14 mouse cellular contexts compared by ENCODE assay signal in the genomic region with DNA sequence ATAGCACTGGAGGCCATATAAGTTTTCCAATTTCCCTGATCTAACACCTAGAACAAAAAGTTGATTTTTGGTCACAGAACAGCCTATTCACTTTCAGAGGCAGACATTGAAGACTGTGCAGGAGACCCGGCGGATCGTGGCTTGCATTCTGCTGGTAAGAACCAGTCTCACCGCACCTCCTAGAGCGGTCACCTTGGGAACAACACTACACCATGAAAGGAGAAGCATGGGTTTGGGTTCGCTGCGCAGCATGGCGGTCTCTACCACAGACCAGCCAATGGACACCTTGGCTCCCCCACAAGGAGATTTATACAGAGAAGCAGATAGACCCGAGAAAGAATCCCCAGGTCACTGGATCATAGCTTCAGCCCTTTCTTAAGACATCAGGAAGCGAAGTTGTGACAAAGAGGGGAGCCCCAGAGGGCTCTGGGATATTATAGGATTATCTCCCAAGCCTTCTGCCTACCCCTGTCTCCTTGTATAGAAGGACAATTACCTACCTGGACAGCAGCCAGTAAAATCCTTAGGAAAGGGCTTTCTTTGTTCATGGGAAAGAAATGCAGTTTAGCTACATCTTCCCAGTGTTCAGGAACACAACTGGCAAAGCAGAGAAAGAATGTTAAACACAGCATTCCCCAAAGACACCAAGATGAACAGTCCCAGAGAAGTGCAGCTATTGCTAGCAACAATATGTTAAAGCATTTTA.
DNase-seq lines count a peak whose midpoint lies in the region; ATAC-seq and TF ChIP-seq lines count a peak whose summit lies in the region.
"Had no signal": no experiment of that assay in that cellular context is flagged by ENCODE, and none has a peak within 500 bp of the region (broad histone marks: within the 10 kb centered on the region; RNA-seq: fewer than 3 reads in every experiment).

No protein-coding gene starts in this region.

- DNase-seq in liver, embryonic 11.5 days (ENCODE audit: low spot score) = no peak
- DNase-seq in liver, postnatal 0 days = no peak
- DNase-seq in ZHBTc4 (ENCODE audit: low read depth, low spot score) = peak; percentile 58
- DNase-seq in embryonic facial prominence, embryonic 14.5 days (ENCODE audit: low spot score) = peak; percentile 79
- DNase-seq in layer of hippocampus, adult 18-20 months (ENCODE audit: low spot score in 2 of 2) = no peak
- DNase-seq: cerebellum, adult 18-20 months; heart, postnatal 10 days; kidney, adult 9 months; liver, embryonic 13.5 days; thymus, adult 18-20 months had no signal

- no peaks in the 10 kb centered on the region for H3K9me3 ChIP-seq in liver, embryonic 11.5 days (ENCODE audit: control insufficient read depth, low read length)
- no peaks in the 10 kb centered on the region for H3K9me3 ChIP-seq in liver, postnatal 0 days (ENCODE audit: low read length)
- no peaks in the 10 kb centered on the region for H3K9me3 ChIP-seq in embryonic facial prominence, embryonic 14.5 days (ENCODE audit: control insufficient read depth, low read length)
- H3K9me3 ChIP-seq in midbrain, embryonic 13.5 days = no peaks in the 10 kb centered on the region
- H3K9me3 ChIP-seq: liver, embryonic 13.5 days had no signal

- 89% methylated on average over 10 of the region's 10 CpGs for WGBS in liver, embryonic 11.5 days
- 82% methylated on average over 10 of the region's 10 CpGs for WGBS in liver, postnatal 0 days (ENCODE audit: insufficient replicate concordance)
- WGBS in embryonic facial prominence, embryonic 14.5 days = 82% methylated on average over 10 of the region's 10 CpGs
- 73% methylated on average over 10 of the region's 10 CpGs for WGBS in midbrain, embryonic 13.5 days

- no peaks in the 10 kb centered on the region for H3K4me1 ChIP-seq in liver, embryonic 11.5 days (replicated peaks; ENCODE audit: control insufficient read depth, insufficient read depth, low read length)
- no peaks in the 10 kb centered on the region for H3K4me1 ChIP-seq in liver, postnatal 0 days (ENCODE audit: insufficient read depth)
- H3K4me1 ChIP-seq in embryonic facial prominence, embryonic 14.5 days (ENCODE audit: control insufficient read depth, insufficient read depth, low read length) = peaks cover 30% of the 10 kb centered on the region
- peaks cover 64% of the 10 kb centered on the region for H3K4me1 ChIP-seq in midbrain, embryonic 13.5 days (replicated peaks)
- H3K4me1 ChIP-seq: liver, embryonic 13.5 days had no signal

- peak overlapping the region; percentile 43; the same call in 1 of the 2 replicates for H3K27ac ChIP-seq in liver, embryonic 11.5 days (ENCODE audit: low read depth, low read length)
- no peak overlapping the region for H3K27ac ChIP-seq in liver, postnatal 0 days (ENCODE audit: low read depth)
- peak overlapping the region; percentile 53 for H3K27ac ChIP-seq in embryonic facial prominence, embryonic 14.5 days (replicated peaks; ENCODE audit: low read depth, low read length)
- peak overlapping the region; percentile 26; the same call in 1 of the 2 replicates for H3K27ac ChIP-seq in midbrain, embryonic 13.5 days
- H3K27ac ChIP-seq: layer of hippocampus, adult 2 months; liver, embryonic 13.5 days; macrophage had no signal

- H3K9ac ChIP-seq in liver, embryonic 11.5 days (ENCODE audit: low read depth, low read length) = no peak overlapping the region
- H3K9ac ChIP-seq in liver, postnatal 0 days (replicated peaks) = no peak overlapping the region
- no peak overlapping the region for H3K9ac ChIP-seq in embryonic facial prominence, embryonic 14.5 days (ENCODE audit: low read depth, low read length)
- H3K9ac ChIP-seq in midbrain, embryonic 13.5 days (replicated peaks) = no peak overlapping the region
- H3K9ac ChIP-seq: liver, embryonic 13.5 days had no signal

- ATAC-seq in liver, embryonic 11.5 days (replicated peaks; ENCODE audit: low FRiP score) = no peak
- ATAC-seq in liver, postnatal 0 days = no peak
- ATAC-seq in embryonic facial prominence, embryonic 14.5 days (ENCODE audit: low read depth) = peak; percentile 23; the same call in 1 of the 2 replicates
- peak; percentile 48; the same call in 1 of the 2 replicates for ATAC-seq in midbrain, embryonic 13.5 days
- ATAC-seq in megakaryocyte-erythroid progenitor cell, adult 5-6 weeks (replicated peaks; ENCODE audit: low FRiP score, low TSS enrichment, poor library complexity, severe bottlenecking) = no peak

- no peak for TF ChIP-seq CTCF in liver, postnatal 0 days (IDR thresholded peaks at IDR 0.05; ENCODE audit: low read depth)

- H3K36me3 ChIP-seq in liver, embryonic 11.5 days (ENCODE audit: control insufficient read depth, insufficient read depth, low read length) = no peaks in the 10 kb centered on the region
- H3K36me3 ChIP-seq in liver, postnatal 0 days (replicated peaks; ENCODE audit: insufficient read depth, low read length) = no peaks in the 10 kb centered on the region
- no peaks in the 10 kb centered on the region for H3K36me3 ChIP-seq in embryonic facial prominence, embryonic 14.5 days (ENCODE audit: control insufficient read depth, insufficient read depth, low read length)
- H3K36me3 ChIP-seq in midbrain, embryonic 13.5 days = no peaks in the 10 kb centered on the region
- H3K36me3 ChIP-seq: liver, embryonic 13.5 days had no signal

- no peak for TF ChIP-seq EP300 in liver, postnatal 0 days (IDR thresholded peaks at IDR 0.05; ENCODE audit: low read depth)

- no peak overlapping the region for H3K4me3 ChIP-seq in liver, embryonic 11.5 days (ENCODE audit: low read depth, low read length)
- H3K4me3 ChIP-seq in liver, postnatal 0 days (ENCODE audit: low read depth, low read length) = no peak overlapping the region
- no peak overlapping the region for H3K4me3 ChIP-seq in embryonic facial prominence, embryonic 14.5 days (ENCODE audit: low read depth, low read length)
- H3K4me3 ChIP-seq in midbrain, embryonic 13.5 days (replicated peaks) = no peak overlapping the region
- H3K4me3 ChIP-seq: layer of hippocampus, adult 2 months; liver, embryonic 13.5 days had no signal

- H3K4me2 ChIP-seq in liver, embryonic 11.5 days = no peak overlapping the region
- no peak overlapping the region for H3K4me2 ChIP-seq in liver, postnatal 0 days (ENCODE audit: low read depth, low read length)
- H3K4me2 ChIP-seq in embryonic facial prominence, embryonic 14.5 days (ENCODE audit: low read depth, low read length) = no peak overlapping the region
- H3K4me2 ChIP-seq in midbrain, embryonic 13.5 days (replicated peaks) = no peak overlapping the region
- H3K4me2 ChIP-seq: liver, embryonic 13.5 days had no signal

- H3K27me3 ChIP-seq in liver, embryonic 11.5 days (replicated peaks; ENCODE audit: control insufficient read depth, insufficient read depth, low read length) = no peaks in the 10 kb centered on the region
- no peaks in the 10 kb centered on the region for H3K27me3 ChIP-seq in liver, postnatal 0 days (ENCODE audit: insufficient read depth, low read length)
- no peaks in the 10 kb centered on the region for H3K27me3 ChIP-seq in embryonic facial prominence, embryonic 14.5 days (replicated peaks; ENCODE audit: control insufficient read depth, insufficient read depth, low read length)
- H3K27me3 ChIP-seq in midbrain, embryonic 13.5 days = peaks cover 22% of the 10 kb centered on the region
- H3K27me3 ChIP-seq: liver, embryonic 13.5 days had no signal

Comparison
In these comparisons a context has a peak if more than half of its experiments do, and no peak if none do; other contexts are left out.
1. ATAC-seq: peak in embryonic facial prominence, embryonic 14.5 days (single experiment) and midbrain, embryonic 13.5 days (single experiment); none in liver, embryonic 11.5 days (single experiment), liver, postnatal 0 days (single experiment) and megakaryocyte-erythroid progenitor cell, adult 5-6 weeks (single experiment).
2. DNase-seq: peak in ZHBTc4 (single experiment) and embryonic facial prominence, embryonic 14.5 days (single experiment); none in liver, embryonic 11.5 days (single experiment), liver, postnatal 0 days (single experiment) and layer of hippocampus, adult 18-20 months (0 of 2).